Mouse (Mus musculus) intestine, postnatal 0 days (tissue): ENCODE measurements around the gene Gm28891. TPM values are rescaled to one million over a fixed set of nuclear protein-coding genes. Genes with fewer than 3 reads are reported as not detected.
"Not testable (repeated sequence)": the region's sequence is repeated elsewhere in the genome, so short reads cannot be mapped to it uniquely, and the experiment has no call there.

Source experiments
- ATAC-seq: fragments of 200-750 bp; cut with Nextera tagmentation; 2 replicates; pipeline ENCODE4 v1.8.0; 2017; ENCODE audit warnings: mild to moderate bottlenecking, moderate TSS enrichment, moderate library complexity
- H3K27ac ChIP-seq: fragments of 300-500 bp; sonication (generic); 2 replicates; pipeline ENCODE4 v1.5.1; 2014; ENCODE audit warnings: mild to moderate bottlenecking, low read depth, low read length, moderate library complexity
- H3K27me3 ChIP-seq: fragments of 300-500 bp; sonication (generic); replicated peaks from 2 replicates; pipeline ENCODE4 v1.6.1; 2014; ENCODE audit warnings: low read length, mixed read lengths; ENCODE audit not compliant: control insufficient read depth, insufficient read depth
- H3K36me3 ChIP-seq: fragments of 300-500 bp; sonication (generic); 2 replicates; pipeline ENCODE4 v1.6.1; 2014; ENCODE audit warnings: mild to moderate bottlenecking, moderate library complexity; ENCODE audit not compliant: control insufficient read depth, insufficient read depth
- H3K4me1 ChIP-seq: fragments of 300-500 bp; sonication (generic); replicated peaks from 2 replicates; pipeline ENCODE4 v1.6.1; 2014; ENCODE audit warnings: antibody characterized with exemption, low read length, mixed read lengths; ENCODE audit not compliant: control insufficient read depth, insufficient read depth
- H3K4me2 ChIP-seq: fragments of 300-500 bp; sonication (generic); replicated peaks from 2 replicates; pipeline ENCODE4 v1.6.1; 2014; ENCODE audit warnings: low read depth, mild to moderate bottlenecking, moderate library complexity
- H3K4me3 ChIP-seq: fragments of 300-500 bp; sonication (generic); 2 replicates; pipeline ENCODE4 v1.5.1; 2014; ENCODE audit warnings: low read depth, low read length
- H3K9ac ChIP-seq: fragments of 300-500 bp; sonication (generic); 2 replicates; pipeline ENCODE4 v1.6.1; 2014; ENCODE audit warnings: mild to moderate bottlenecking, low read depth, low read length
- H3K9me3 ChIP-seq: fragments of 300-500 bp; sonication (generic); 2 replicates; pipeline ENCODE4 v1.6.1; 2016; ENCODE audit warnings: mixed run types; ENCODE audit not compliant: control insufficient read depth
- WGBS: fragments of 180-500 bp; shearing (Covaris S2); extraction: QIAGEN DNeasy Blood & Tissue Kit; methylation state at CpG from one replicate; pipeline ENCODE4 v1.1.7; 2014; 5-methylcytosine and 5-hydroxymethylcytosine counted together
- polyA plus RNA-seq: library from polyadenylated mRNA; unstranded; fragments of >200 nt; fragmentation: Nextera tagmentation; extraction: Ambion mirVana; gene quantifications from 2 replicates; pipeline ENCODE4 v1.2.1, GENCODE M21; 2015

Gene Gm28891
- not detected in 2 replicates for polyA plus RNA-seq

- H3K9ac ChIP-seq, H3K27me3 ChIP-seq, H3K27ac ChIP-seq, H3K9me3 ChIP-seq, H3K4me2 ChIP-seq, H3K4me1 ChIP-seq, ATAC-seq, H3K4me3 ChIP-seq, H3K36me3 ChIP-seq: not testable (repeated sequence)
- WGBS, result 100% methylated on average over 1 of the region's 8 CpGs
These were observed at the start of gene Gm28891 for GRCm38 (mm10) chrY:60240902-60241301. TSS of gene Gm28891 (plus strand) at chrY:60241202.
